Mouse (Mus musculus) thymus, postnatal 4 days (tissue): ENCODE measurements around the gene Rpp14.

Experiments
- DNase-seq: peaks from one replicate; pipeline ENCODE4 v3.0.0; 2021

The Rpp14 gene

GRCm38 (mm10) chr14:8062076-8062475, 18.1 kb upstream of the Rpp14 start:
- no peak for DNase-seq

GRCm38 (mm10) chr14:8062537-8063301, 17.4 kb upstream of the Rpp14 start:
- DNase-seq = peak; percentile 1

- peak; percentile 2 for DNase-seq
Observed at GRCm38 (mm10) chr14:8063835-8064785, 16.1 kb upstream of the Rpp14 start.

DNA sequence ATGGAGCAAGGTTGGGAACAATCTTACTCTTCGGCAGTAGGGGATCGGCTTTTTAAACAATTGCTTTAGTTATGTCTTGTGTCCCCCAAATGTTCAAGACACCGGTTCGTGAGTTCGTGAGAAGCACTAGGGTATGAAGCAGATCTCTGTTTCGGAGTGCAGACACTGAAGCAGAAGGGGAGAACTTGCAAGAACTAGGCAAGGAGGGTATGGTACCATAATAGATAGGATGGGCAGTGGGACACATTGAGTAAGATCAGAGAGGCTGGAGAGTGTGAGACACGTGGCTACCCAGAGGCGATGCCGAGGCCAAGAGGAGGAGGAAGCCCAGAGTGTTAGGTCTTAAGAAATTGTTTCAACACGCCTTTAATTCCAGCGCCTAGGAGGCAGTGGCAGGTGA, 551 bp downstream of the Rpp14 start:
- peak; percentile 26 for DNase-seq

DNA sequence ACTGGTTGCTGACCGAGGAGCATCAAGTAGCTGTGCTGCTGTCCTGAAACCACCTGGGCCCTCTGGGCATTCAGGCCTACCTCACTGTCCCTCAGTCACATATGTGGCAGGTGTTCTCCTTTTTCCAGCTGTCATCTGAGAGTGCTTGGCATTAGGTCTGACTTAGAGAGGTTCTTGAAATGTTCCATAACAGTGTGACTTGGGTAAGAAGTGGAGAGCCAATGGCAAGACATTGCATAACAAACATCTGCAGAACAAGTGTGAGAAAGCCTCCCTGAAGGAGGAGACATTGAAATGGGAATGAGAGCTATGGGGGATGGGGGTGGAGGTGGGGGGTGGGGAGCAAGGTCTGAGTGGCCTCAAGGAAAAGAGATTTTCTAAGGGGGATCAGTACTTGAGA, 2.8 kb downstream of the Rpp14 start:
- DNase-seq = no peak

DNA sequence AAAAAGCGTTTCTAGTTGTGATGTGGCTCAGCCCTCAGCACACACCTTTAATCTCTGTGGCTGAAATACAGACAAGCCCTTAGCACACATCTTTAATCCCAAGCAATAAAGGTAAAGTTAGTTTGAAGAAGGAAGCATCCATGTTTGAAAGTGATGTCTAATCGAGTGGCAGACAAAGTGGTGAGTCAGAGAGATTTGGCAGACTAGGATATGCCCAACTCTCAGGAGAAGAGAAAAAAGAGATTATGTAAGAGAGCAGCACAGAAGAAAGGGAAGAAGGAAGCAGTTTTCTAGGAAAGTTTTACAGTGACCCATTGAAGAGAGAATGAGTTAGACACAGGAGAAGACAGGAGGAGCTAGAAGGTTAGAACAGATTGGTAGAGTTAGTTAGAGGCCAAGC, 8.8 kb downstream of the Rpp14 start:
- no peak for DNase-seq

- no peak for DNase-seq
Observed at GRCm38 (mm10) chr14:8092573-8092972, 12.4 kb downstream of the Rpp14 start.

- no peak for DNase-seq
Observed at GRCm38 (mm10) chr14:8093427-8093826, 13.3 kb downstream of the Rpp14 start.

GRCm38 (mm10) chr14:8094931-8095561, 14.9 kb downstream of the Rpp14 start:
- DNase-seq = no peak

DNA sequence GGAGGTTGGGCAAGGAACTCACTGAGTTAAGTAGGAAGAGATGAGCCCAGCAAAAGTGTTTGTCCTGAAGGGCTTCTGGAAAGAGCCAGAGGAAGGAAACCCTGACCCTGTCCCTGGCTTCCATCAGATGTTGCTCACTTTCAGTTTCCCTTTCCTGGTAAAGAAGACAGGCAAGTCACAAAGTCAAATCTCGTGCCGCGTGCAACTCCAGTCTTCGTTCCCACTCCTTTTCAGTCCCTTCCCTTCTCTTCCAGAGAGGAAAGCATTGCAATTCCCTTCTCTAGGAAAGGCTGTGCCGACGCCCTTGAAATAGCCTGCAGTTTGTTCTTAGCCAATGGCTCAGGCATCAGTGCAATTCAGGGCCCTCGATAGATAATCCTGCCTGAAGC, 15.4 kb downstream of the Rpp14 start:
- DNase-seq = no peak

- DNase-seq = peak; percentile 97
Observed at GRCm38 (mm10) chr14:8097978-8098686, 18.0 kb downstream of the Rpp14 start, which contains the start of gene Pxk. Pxk (plus strand) TSS chr14:8098211.

DNA sequence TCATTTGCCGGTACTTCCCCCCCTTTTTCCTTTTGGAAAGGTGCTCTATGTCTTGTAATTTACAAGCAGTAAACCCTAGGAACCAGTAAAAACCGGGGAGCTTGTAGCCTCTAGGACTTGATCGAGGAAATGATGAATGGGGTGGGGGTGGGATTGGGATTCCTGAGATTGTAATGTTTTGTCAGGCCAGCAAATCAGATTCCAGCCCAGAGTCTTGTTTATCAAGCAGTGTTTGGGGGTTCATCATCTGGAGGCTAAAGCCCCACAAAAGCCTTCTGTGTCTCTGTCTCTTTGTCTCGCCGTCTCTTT, 18.5 kb downstream of the Rpp14 start:
- no peak for DNase-seq

DNA sequence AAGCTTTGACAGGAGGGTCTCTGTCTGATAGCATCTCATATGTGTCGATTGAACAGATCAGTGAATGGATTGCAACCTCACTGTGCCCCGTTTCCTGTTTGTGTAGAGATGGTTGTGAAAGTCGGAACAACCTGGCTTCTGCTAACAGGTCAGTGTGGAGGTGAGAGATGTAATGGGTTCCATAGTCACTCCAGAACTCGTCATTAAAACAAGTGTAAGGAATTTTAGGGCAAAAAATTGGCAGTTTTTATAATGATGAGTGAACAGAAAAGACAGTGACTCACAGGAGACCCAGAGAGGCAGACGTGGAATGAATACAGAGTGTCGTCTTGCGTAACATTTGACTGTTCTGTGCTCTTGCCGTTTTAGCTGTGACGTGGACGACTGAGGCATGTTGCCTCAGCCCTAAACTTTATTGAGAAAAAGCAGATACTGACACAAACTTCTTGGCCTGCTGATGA, 19.4 kb downstream of the Rpp14 start:
- DNase-seq = peak; percentile 23

DNA sequence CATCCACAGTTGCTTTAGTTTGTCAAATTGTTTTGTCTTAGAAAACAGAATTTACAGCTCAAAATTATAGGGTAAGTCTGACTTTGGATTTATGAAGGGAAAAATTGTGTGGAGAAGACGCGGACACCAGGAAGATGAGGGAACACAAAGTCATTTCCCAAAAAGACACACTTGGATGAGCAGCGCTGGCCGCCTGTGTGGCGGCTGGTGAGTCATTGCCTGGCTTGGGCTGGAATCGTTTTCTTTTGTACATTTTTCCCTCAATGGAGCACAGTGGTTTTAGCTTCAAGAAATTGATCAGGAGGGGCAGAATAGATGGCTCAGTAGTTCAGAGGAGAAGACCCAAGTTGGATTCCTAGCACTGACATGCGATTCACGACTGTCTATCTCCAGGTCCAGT, 21.7 kb downstream of the Rpp14 start:
- no peak for DNase-seq

GRCm38 (mm10) chr14:8102676-8103075, 22.5 kb downstream of the Rpp14 start:
- no peak for DNase-seq

- no peak for DNase-seq
Observed at GRCm38 (mm10) chr14:8108047-8108446, 27.9 kb downstream of the Rpp14 start.

GRCm38 (mm10) chr14:8108976-8109375, 28.8 kb downstream of the Rpp14 start:
- no peak for DNase-seq

DNA sequence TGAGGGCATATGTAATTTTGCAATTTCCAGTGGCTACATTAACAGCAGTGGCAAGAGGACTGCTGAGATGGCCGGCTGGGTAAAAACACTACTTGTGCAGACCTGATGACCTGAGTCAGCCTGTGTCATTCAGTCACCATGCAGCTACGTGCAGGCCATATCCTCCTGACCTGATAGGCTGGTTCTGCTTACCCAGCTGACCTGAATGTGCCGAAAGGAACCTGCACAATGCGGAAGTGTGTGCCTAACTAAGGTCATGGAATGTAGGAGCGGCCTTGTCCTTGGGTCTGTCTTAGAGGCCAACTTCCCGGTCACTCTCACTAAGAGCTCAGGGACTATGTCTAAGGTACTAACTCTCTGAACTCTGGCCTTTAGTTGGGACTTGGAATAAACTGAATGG, 31.4 kb downstream of the Rpp14 start:
- no peak for DNase-seq

- no peak for DNase-seq
Observed at GRCm38 (mm10) chr14:8112036-8112435, 31.9 kb downstream of the Rpp14 start.

DNA sequence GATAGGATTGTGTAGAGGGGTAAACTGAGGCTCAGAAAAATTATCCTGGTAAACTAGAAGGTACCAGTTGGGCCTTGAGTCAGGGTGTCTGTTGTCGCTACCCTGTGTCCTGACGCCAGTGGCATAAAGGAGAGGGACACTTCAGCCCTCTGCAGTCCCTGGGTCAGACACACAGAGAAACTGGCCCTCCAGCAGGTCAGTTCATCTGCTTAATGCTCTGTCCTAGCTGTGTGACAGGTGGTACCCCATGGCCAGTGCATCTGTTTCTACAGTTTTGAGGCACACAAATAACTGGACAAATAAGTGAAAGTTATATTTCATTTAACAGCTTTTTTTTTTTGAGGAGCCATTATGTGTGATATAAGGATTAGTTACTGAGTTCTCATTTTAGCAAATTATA, 33.4 kb downstream of the Rpp14 start:
- DNase-seq = no peak

GRCm38 (mm10) chr14:8114306-8114705, 34.1 kb downstream of the Rpp14 start:
- no peak for DNase-seq

DNA sequence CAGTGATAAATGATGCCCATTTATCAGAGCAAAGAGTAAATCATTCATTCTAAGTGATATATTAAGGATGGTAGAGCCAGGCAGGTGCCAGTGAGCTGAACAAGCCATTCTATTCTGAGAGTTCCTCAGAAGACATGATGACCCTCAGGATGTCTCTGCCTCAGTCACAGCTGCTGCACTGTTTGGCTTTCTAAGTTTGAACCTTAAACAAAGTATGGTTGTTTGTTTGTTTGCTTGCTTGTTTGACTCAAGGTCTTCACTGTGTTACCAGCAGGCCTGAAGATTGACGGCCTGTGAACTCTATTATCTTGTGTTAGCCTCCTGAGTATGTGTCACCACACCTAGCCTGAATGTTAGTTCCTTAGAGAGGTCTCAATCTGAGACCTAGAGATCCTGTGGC, 34.6 kb downstream of the Rpp14 start:
- DNase-seq = no peak

DNA sequence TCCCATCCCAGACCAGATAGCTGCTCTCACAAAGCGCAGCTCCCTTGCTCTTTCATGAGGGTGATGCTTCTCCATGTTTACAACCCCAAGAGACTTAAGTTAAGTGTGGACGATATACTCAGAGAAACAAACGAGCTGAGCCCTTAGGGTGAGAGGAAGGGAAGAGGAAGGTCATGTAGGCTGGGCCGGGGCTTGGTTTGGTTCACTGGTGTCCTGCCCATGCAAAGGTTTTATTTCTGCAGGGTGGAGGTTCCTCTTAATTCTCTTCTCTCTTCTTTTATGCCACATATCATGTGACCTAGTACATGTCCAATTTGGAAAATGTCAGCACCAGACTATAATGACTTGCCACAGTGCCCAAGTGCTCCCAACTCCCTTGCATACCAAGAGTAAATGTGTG, 35.6 kb downstream of the Rpp14 start:
- DNase-seq = no peak
